Mouse (Mus musculus) liver, embryonic 14.5 days (tissue): Measurements from ENCODE around the gene Gm48552.

ENCODE experiments used
- CTCF ChIP-seq: IDR thresholded peaks from 2 replicates; pipeline ENCODE4 v1.5.1; 2016; ENCODE audit warnings: antibody characterized with exemption, low read depth, control low read depth
- EP300 ChIP-seq: IDR thresholded peaks from 2 replicates; pipeline ENCODE4 v1.6.1; 2016; ENCODE audit warnings: antibody characterized with exemption, low read depth

DNA sequence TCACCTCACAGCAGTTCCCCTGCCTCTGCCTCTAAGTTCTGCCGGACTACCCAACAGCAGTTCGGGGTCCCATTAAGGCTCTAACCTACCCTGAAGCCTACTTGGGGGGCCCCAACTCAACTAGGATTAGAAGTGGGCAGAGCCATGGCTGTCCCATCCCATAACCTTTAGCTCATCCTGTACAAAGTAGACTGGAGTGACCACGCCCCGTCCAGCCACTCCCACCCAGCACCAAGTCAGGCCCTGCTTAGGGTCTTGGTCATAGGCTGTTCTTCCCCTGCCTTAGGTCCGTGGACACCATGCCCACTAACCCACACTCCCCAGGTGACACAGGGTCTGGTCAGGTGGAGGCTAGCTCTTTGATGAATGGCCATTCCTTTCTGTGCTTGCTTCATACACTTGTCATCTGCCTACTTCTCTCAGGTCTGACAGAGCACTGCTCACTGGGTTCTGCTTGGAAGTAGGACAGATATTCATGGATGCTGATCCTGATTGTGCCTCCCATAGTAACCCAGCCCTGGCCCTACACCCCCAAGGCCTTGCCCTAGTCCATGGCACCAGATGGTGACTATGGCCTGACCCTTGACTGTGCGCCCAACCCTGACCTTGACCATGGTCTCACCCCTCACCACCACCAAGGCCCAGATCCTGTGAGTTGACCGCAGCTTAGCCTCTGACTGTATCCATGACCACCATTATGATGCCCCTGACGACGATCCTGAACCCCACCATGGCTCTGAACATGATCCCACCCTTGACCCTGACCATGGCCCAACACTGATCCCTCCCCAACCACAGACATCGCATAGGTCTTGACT, 30.5 kb downstream of the Gm48552 start:
- TF ChIP-seq CTCF (no peak), EP300 (no peak)
